Mouse (Mus musculus) layer of hippocampus, postnatal 25 days (tissue): Measurements from ENCODE around the gene Hmg20b. TPM values are rescaled to one million over a fixed set of nuclear protein-coding genes. Genes with fewer than 3 reads are reported as not detected.

Experiments
- DNase-seq, 2 experiments: peaks; one replicate each; pipeline ENCODE4 v3.0.0; 2022; ENCODE audit warnings: mixed read lengths in 2 of 2, low spot score in 1 of 2; ENCODE audit errors: extremely low spot score in 1 of 2
- total RNA-seq, 2 experiments: library from RNA; stranded (reverse); gene quantifications; 2 replicates each; pipeline ENCODE4 v1.2.3; 2021

The Hmg20b gene
- 10 to 100 TPM; 31.3 to 31.6 TPM for total RNA-seq

GRCm38 (mm10) chr10:81350351-81351063 lies at the start of gene Hmg20b:
Gene Hmg20b, minus strand, starts transcription at chr10:81350480.
- DNase-seq, result peak; percentile 98

DNA sequence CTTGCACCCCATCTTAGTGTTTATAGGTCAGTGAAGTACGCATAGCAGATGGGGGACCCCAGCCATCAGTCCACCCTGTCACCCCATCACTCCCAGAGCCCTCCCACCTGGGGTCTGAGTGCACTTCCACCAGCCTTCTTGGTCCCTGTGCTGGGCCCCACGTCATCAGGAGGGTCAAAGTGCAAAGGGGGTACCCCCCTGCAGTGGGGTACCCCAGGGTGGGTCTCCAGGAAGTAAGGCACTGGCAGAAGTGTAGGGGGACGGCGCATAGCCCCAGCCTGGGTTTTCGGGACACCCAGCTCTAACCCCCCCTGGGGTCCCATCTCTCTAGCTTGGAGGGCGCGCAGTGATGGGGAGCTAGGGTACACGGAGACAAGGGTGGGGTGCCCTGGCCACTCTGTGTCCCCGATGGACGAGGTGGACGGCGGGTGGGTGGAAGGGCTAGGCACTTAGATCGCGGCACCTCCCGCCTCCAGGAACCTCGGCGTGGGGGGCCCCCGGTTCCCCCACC lies 49.6 kb upstream of the Hmg20b start:
- DNase-seq, result no peak

- DNase-seq, result no peak
Observed at GRCm38 (mm10) chr10:81399296-81399695, 49.0 kb upstream of the Hmg20b start.

- DNase-seq, result no peak
Observed at GRCm38 (mm10) chr10:81396749-81397148, 46.5 kb upstream of the Hmg20b start.

GRCm38 (mm10) chr10:81395865-81396264 lies 45.6 kb upstream of the Hmg20b start:
- no peak for DNase-seq

DNA sequence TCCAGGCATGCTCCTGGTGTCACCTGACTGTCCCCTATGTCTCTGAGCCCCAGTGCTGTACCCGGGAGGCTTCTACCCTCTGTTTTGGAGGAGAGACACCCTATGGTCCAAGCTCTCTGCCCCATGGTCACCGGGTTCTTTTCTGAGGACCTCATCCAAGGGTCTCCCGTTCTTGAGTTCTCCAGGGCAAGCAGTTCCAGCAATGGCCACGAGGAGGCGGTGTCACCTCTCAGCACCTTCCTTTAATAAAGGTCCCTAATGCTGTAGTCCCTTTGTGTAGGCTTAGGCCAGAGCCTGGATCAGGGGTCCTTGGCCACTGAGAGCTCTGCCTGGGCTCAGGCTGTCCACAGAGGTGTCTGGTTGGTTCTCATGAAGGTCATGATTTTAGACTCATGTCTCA lies 44.8 kb upstream of the Hmg20b start:
- peak in 1 of 2 experiments; percentile 82 for DNase-seq

DNA sequence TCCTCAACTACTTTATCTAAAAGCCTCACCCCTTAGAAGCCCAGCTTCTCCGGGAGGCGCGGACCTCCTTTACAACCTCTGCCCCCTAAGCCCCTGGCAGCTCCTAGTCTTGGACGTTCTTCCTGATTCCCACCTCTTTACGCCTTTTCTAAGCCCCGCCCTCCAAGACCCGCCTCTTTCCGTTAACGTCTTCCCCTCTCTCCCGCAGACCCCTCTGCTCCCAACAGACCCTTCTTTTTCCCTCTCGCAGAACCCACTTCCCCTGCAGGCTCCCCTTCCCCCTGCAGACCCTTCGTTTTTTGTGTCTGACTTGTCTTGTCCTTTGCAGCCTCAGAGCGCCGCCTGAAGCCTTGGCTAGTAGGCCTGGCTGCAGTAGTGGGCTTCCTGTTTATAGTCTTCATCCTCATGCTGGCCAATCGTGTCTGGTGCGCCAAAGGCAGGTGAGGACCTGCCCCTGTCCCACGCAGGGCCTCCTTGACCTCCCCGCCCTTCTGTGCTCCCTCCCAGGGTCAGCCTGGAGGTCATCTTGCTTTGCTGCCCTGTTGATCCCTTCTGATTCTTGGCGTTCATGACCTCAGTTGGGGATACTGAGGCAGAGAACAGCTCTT lies 43.3 kb upstream of the Hmg20b start:
- DNase-seq, result no peak

- DNase-seq, result no peak
Observed at GRCm38 (mm10) chr10:81392781-81393185, 42.5 kb upstream of the Hmg20b start, which contains the start of gene Smim24. Gene Smim24, plus strand, starts transcription at chr10:81393051.

DNA sequence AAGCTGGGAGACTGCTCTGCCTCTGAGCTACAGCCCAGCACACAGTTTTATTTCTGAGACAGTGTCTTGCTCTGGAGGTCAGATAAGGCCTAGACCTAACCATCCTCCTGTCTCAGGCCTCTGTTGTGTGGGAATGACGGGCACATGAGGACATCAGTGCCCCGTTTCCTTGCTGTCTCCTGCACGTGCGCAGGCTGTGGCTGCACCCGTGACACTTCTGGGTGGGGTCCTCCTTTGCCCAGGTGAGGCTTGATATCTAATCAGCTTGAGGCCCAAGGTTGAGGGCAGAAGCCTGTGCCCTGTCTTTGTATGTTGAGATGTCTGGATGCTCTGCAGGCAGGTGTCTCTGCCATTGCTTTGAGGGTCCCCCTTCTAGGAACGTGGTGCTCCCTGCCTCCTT lies 42.0 kb upstream of the Hmg20b start:
- DNase-seq, result no peak

GRCm38 (mm10) chr10:81390678-81390965 lies 40.3 kb upstream of the Hmg20b start:
- no peak for DNase-seq

DNA sequence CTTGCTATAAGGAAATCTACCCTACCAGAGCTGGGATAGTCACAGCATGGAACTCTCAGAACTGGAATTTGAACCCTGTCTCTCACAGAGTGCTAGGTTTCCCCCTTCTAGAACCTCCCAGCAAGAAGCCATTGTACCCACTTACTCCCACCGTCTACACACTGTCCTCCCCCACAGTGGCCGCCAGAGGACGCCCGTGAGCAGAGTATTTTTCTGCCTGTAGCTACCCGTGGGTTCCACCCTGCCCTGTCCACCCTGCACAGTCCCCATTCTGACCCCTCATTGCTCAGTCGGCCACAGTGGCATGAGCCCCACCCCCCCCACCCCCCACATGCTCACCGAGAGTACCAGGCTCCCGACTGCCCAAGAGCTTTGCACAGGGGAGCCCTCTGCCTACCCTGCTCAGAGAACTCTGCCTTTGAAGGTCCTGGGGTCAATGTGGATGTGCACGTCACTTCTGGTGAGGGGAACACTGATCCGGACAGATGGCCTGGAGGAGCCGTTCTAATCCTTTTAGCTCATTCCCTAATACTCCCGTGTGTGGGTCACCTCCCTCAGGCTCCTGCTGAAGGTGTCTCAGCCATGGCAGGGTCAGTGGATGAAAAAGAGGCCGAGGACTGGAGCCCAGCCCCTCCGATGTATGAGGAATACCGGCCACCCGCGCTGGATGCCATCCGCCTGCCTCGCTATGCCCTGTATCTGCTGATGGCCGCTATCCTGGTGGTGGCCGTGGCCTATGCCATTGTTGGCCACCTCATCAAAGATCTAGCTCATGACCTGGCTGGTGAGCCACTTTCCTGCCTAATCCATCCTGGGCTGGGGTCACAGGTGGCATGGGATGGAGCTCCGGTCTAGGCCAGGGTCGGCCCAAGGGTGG lies 39.8 kb upstream of the Hmg20b start:
- DNase-seq, result peak; percentile 75 to 86

DNA sequence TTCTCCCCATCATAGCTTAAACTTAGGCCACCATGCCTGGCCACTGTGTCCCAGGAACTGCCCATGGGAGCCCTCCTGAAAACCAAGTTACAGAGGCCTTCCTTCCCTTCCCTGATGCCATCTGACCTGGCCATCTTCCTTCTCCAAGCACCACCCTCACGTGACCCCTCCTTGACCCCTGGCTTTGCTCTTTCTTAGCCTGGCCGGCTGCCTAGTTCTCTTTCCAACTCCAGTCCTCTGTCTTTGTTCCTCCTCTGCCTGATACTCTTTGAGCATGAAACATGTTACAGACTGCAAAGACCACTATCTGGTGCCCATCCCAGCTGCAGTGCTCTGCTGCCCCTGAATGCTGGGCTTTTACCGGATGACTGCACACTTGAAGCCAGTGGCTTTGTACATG lies 39.1 kb upstream of the Hmg20b start:
- no peak for DNase-seq

GRCm38 (mm10) chr10:81388505-81389055 lies 38.3 kb upstream of the Hmg20b start, which contains the start of gene Gm48552:
Gene Gm48552, plus strand, starts transcription at chr10:81389005.
- DNase-seq, result no peak

GRCm38 (mm10) chr10:81387716-81388115 lies 37.4 kb upstream of the Hmg20b start:
- DNase-seq, result no peak

DNA sequence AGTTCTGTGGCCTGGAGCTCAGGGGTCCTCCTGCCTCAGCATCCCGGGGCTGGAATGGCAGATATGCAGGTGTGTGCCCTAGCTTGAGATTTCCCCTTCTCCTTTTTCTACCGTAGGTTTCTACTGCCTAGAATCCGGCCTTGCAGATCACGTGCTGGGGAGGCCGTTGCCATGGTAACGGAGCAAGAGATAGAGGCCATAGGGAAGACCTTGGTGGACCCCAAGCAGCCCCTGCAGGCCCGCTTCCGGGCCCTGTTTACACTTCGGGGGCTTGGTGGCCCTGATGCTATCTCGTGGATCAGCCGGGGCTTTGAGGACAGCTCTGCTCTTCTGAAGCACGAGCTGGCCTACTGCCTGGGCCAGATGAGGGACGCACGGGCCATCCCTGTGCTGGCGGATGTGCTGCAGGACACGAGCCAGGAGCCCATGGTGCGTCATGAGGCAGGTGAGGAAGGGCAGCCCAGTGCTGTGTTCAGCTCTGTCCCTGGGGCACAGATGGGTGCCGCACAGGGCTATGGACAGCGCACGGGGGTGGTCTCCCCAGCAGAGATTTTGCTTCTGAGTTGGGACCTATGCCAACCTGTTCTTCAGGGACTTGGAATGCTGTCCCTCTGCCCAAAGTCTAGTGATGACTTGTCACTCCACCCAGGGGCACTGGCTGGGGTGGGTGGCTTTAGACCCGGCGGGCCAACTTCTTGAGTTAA lies 35.5 kb upstream of the Hmg20b start:
- no peak for DNase-seq

- no peak for DNase-seq
Observed at GRCm38 (mm10) chr10:81384605-81384982, 34.3 kb upstream of the Hmg20b start.

DNA sequence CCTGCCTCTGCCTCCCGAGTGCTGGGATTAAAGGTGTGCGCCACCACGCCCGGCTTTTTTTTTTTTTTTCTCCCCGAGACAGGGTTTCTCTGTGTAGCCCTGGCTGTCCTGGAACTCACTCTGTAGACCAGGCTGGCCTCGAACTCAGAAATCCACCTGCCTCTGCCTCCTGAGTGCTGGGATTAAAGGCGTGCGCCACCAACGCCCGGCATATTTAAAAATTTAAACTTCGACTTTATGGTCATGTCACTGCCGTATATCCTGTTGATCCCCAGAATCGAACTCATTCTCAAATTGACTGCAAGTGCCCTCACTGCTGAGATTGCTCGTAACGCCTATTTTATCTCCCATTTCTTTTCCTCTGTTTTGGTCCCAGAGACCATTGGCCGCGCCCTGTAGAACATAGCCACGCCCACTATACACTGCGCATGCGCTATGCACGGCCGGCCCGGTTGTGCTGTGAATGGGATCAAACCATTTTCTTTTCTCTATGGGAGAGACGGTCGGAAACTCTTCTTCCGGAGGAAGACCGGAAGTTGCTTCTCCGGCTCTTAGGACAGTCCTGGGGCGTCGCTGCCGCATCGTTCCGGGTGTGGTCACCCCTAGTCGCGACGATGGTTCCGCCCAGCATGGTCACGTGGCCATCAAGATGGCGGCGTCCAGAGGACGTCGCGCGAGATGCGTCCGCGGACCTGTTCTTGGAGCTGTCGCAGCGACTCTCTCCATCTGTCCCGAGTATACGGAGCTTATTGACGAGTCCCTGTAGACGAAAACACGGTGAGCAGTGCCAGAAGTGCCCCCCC lies 33.7 kb upstream of the Hmg20b start, which contains the start of the genes Dohh and Gm48551:
Gene Dohh (plus strand): TSS at position 627 of the 803 bp plus-strand sequence.
Gene Gm48551 (plus strand): TSS at position 665 of the 803 bp plus-strand sequence.
- DNase-seq, result peak; percentile 94 to 99

DNA sequence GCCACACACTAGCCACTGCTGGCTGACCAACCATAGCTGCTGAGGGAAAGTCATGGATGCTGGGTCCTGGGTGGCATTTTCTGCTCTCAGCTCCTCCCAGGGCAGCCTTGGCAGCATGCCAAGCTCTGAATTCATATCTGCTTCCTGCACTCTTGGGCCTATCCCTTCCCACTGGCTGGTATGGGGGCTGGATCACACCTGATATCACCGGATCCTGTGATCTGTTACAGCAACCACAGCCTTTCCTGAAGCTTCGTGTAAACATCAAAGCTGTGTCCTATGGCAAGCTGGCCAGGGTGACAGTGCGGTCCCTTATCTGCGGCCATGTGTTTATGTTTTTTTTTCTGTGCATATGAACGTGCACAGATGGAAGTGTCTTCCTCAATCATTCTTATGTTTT lies 31.8 kb upstream of the Hmg20b start:
- no peak for DNase-seq

GRCm38 (mm10) chr10:81379809-81380378 lies 29.6 kb upstream of the Hmg20b start:
- no peak for DNase-seq
